Mouse (Mus musculus): ENCODE measurements around the gene Tpm1. TPM values are rescaled to one million over a fixed set of nuclear protein-coding genes. Genes with fewer than 3 reads are reported as not detected.

Gene Tpm1
- total RNA-seq, 2 experiments from 2014 or later, result 147 to 152 TPM

- intact Hi-C loops (cut with DNase I), result loop anchor here (2.0 to 10.0 kb wide), 2 partner anchors 109 to 167 kb away; no protein-coding TSS in a partner anchor
- DNase-seq, result peak; percentile 22
These were observed 1.4 kb downstream of the Tpm1 start for GRCm38 (mm10) chr9:67047606-67048482.

- DNase-seq, result no peak
- intact Hi-C loops (cut with DNase I), result loop anchor here (10.0 kb wide), 1 partner anchor 168 kb away; no protein-coding TSS in a partner anchor
These were observed 2.2 kb downstream of the Tpm1 start for GRCm38 (mm10) chr9:67046881-67047605.

GRCm38 (mm10) chr9:67045966-67046602 is 3.1 kb downstream of the Tpm1 start:
- intact Hi-C loops (cut with DNase I), result loop anchor here (10.0 kb wide), 1 partner anchor 169 kb away; no protein-coding TSS in a partner anchor
- no peak for DNase-seq

GRCm38 (mm10) chr9:67045306-67045675 is 3.9 kb downstream of the Tpm1 start:
- no peak for DNase-seq
- intact Hi-C loops (cut with DNase I), result loop anchor here (10.0 kb wide), 1 partner anchor 170 kb away; no protein-coding TSS in a partner anchor

GRCm38 (mm10) chr9:67044551-67045305 is 4.5 kb downstream of the Tpm1 start:
- DNase-seq, result peak; percentile 73
- intact Hi-C loops (cut with DNase I), result loop anchor here (5.0 to 10.0 kb wide), 3 partner anchors 42 to 588 kb away; no protein-coding TSS in a partner anchor

- intact Hi-C loops (cut with DNase I), result loop anchor here (5.0 to 10.0 kb wide), 3 partner anchors 41 to 589 kb away; no protein-coding TSS in a partner anchor
- DNase-seq, result peak; percentile 100
These were observed 5.7 kb downstream of the Tpm1 start for GRCm38 (mm10) chr9:67043231-67044199.

GRCm38 (mm10) chr9:67042813-67043207 is 6.4 kb downstream of the Tpm1 start:
- no peak for DNase-seq
- intact Hi-C loops (cut with DNase I), result loop anchor here (5.0 to 10.0 kb wide), 3 partner anchors 41 to 589 kb away; no protein-coding TSS in a partner anchor

- intact Hi-C loops (cut with DNase I), result loop anchor here (5.0 to 10.0 kb wide), 3 partner anchors 40 to 590 kb away; no protein-coding TSS in a partner anchor
These were observed 7.1 kb downstream of the Tpm1 start for GRCm38 (mm10) chr9:67041840-67042812.

GRCm38 (mm10) chr9:67040963-67041839 is 8.0 kb downstream of the Tpm1 start:
- no peak for DNase-seq
- intact Hi-C loops (cut with DNase I), result loop anchor here (5.0 to 10.0 kb wide), 3 partner anchors 39 to 591 kb away; no protein-coding TSS in a partner anchor

More at GRCm38 (mm10) chr9:67041840-67042812, 7.1 kb downstream of the Tpm1 start:
- no peak for DNase-seq

GRCm38 (mm10) chr9:67039867-67040266 is 9.3 kb downstream of the Tpm1 start:
- no peak for DNase-seq
- intact Hi-C loops (cut with DNase I), result loop anchor here (5.0 to 10.0 kb wide), 3 partner anchors 38 to 592 kb away; no protein-coding TSS in a partner anchor

GRCm38 (mm10) chr9:67038686-67039085 is 10.5 kb downstream of the Tpm1 start:
- DNase-seq, result no peak
- intact Hi-C loops (cut with DNase I), result no loop called here

GRCm38 (mm10) chr9:67037666-67038065 is 11.5 kb downstream of the Tpm1 start:
- DNase-seq, result no peak
- intact Hi-C loops (cut with DNase I), result no loop called here

GRCm38 (mm10) chr9:67036527-67037118 is 12.6 kb downstream of the Tpm1 start:
- intact Hi-C loops (cut with DNase I), result no loop called here
- DNase-seq, result no peak

GRCm38 (mm10) chr9:67035957-67036451 is 13.2 kb downstream of the Tpm1 start:
- intact Hi-C loops (cut with DNase I), result no loop called here

GRCm38 (mm10) chr9:67034677-67035076 is 14.5 kb downstream of the Tpm1 start:
- DNase-seq, result no peak
- intact Hi-C loops (cut with DNase I), result no loop called here

More at GRCm38 (mm10) chr9:67035957-67036451, 13.2 kb downstream of the Tpm1 start:
- peak; percentile 72 for DNase-seq

- no peak for DNase-seq
- intact Hi-C loops (cut with DNase I), result no loop called here
These were observed 16.2 kb downstream of the Tpm1 start for GRCm38 (mm10) chr9:67033016-67033415.
